Mouse (Mus musculus): ENCODE results near the gene Intu. TPM values are rescaled to one million over a fixed set of nuclear protein-coding genes. Genes with fewer than 3 reads are reported as not detected.

Gene Intu
- polyA plus RNA-seq, 1 experiment from 2014 or later, result 0.60 TPM

- no peaks in the 10 kb centered on the region for H3K4me1 ChIP-seq (ENCODE audit: insufficient read depth)
- H3K4me3 ChIP-seq (ENCODE audit: low read depth, low read length), result no peak overlapping the region
- no peaks in the 10 kb centered on the region for H3K36me3 ChIP-seq (replicated peaks; ENCODE audit: insufficient read depth, low read length)
- H3K27ac ChIP-seq (ENCODE audit: low read depth), result no peak overlapping the region
- ATAC-seq (no peak), DNase-seq (no peak)
- WGBS (ENCODE audit: insufficient replicate concordance), result 81% methylated on average over 3 of the region's 3 CpGs
- no peak overlapping the region for H3K4me2 ChIP-seq (ENCODE audit: low read depth, low read length)
- H3K9me3 ChIP-seq (ENCODE audit: low read length), result no peaks in the 10 kb centered on the region
- TF ChIP-seq CTCF (IDR thresholded peaks at IDR 0.05; ENCODE audit: low read depth) (no peak), EP300 (IDR thresholded peaks at IDR 0.05; ENCODE audit: low read depth) (no peak)
- no peak overlapping the region for H3K9ac ChIP-seq (replicated peaks)
- H3K27me3 ChIP-seq (ENCODE audit: insufficient read depth, low read length), result no peaks in the 10 kb centered on the region
These were observed 138.3 kb downstream of the Intu start for GRCm38 (mm10) chr3:40669395-40669794.

- 75% methylated on average over 1 of the region's 1 CpGs for WGBS (ENCODE audit: insufficient replicate concordance)
- no peak for DNase-seq
- Histone ChIP-seq H3K36me3 (replicated peaks; ENCODE audit: insufficient read depth, low read length) (no peaks in the 10 kb centered on the region), H3K4me1 (ENCODE audit: insufficient read depth) (no peaks in the 10 kb centered on the region), H3K27me3 (ENCODE audit: insufficient read depth, low read length) (no peaks in the 10 kb centered on the region), H3K4me3 (ENCODE audit: low read depth, low read length) (no peak overlapping the region), H3K4me2 (ENCODE audit: low read depth, low read length) (no peak overlapping the region), H3K9ac (replicated peaks) (no peak overlapping the region), H3K27ac (ENCODE audit: low read depth) (no peak overlapping the region), H3K9me3 (ENCODE audit: low read length) (no peaks in the 10 kb centered on the region)
- ATAC-seq, result no peak
- no peak for TF ChIP-seq CTCF (IDR thresholded peaks at IDR 0.05; ENCODE audit: low read depth)
- TF ChIP-seq EP300 (IDR thresholded peaks at IDR 0.05; ENCODE audit: low read depth), result no peak
These were observed 142.4 kb downstream of the Intu start for GRCm38 (mm10) chr3:40673515-40673914.

GRCm38 (mm10) chr3:40674873-40675405 lies 143.9 kb downstream of the Intu start:
- DNase-seq, result no peak
- WGBS (ENCODE audit: insufficient replicate concordance), result 67% methylated on average over 8 of the region's 8 CpGs

GRCm38 (mm10) chr3:40678856-40679255 lies 147.8 kb downstream of the Intu start:
- no peak for ATAC-seq
- TF ChIP-seq CTCF (IDR thresholded peaks at IDR 0.05; ENCODE audit: low read depth) (no peak), EP300 (IDR thresholded peaks at IDR 0.05; ENCODE audit: low read depth) (no peak)
- Histone ChIP-seq H3K4me1 (ENCODE audit: insufficient read depth) (no peaks in the 10 kb centered on the region), H3K9me3 (ENCODE audit: low read length) (no peaks in the 10 kb centered on the region), H3K9ac (replicated peaks) (no peak overlapping the region), H3K27me3 (ENCODE audit: insufficient read depth, low read length) (no peaks in the 10 kb centered on the region), H3K27ac (ENCODE audit: low read depth) (no peak overlapping the region), H3K4me3 (ENCODE audit: low read depth, low read length) (no peak overlapping the region), H3K4me2 (ENCODE audit: low read depth, low read length) (no peak overlapping the region), H3K36me3 (replicated peaks; ENCODE audit: insufficient read depth, low read length) (no peaks in the 10 kb centered on the region)
- 83% methylated on average over 1 of the region's 1 CpGs for WGBS (ENCODE audit: insufficient replicate concordance)
- no peak for DNase-seq

More at GRCm38 (mm10) chr3:40674873-40675405, 143.9 kb downstream of the Intu start:
- Histone ChIP-seq H3K9me3 (ENCODE audit: low read length) (no peaks in the 10 kb centered on the region), H3K27ac (ENCODE audit: low read depth) (no peak overlapping the region), H3K36me3 (replicated peaks; ENCODE audit: insufficient read depth, low read length) (no peaks in the 10 kb centered on the region), H3K9ac (replicated peaks) (no peak overlapping the region), H3K4me2 (ENCODE audit: low read depth, low read length) (no peak overlapping the region), H3K4me1 (ENCODE audit: insufficient read depth) (no peaks in the 10 kb centered on the region), H3K4me3 (ENCODE audit: low read depth, low read length) (no peak overlapping the region), H3K27me3 (ENCODE audit: insufficient read depth, low read length) (no peaks in the 10 kb centered on the region)
- TF ChIP-seq EP300 (IDR thresholded peaks at IDR 0.05; ENCODE audit: low read depth) (no peak), CTCF (IDR thresholded peaks at IDR 0.05; ENCODE audit: low read depth) (no peak)
- no peak for ATAC-seq

GRCm38 (mm10) chr3:40682404-40682803 lies 151.3 kb downstream of the Intu start:
- no peak for DNase-seq
- WGBS (ENCODE audit: insufficient replicate concordance), result 72% methylated on average over 11 of the region's 11 CpGs
- ATAC-seq, result no peak

GRCm38 (mm10) chr3:40683171-40683570 lies 152.1 kb downstream of the Intu start:
- ATAC-seq, result 0 out of 2 replicates have a peak, but pooled peaks have one; percentile 21
- no peak overlapping the region for H3K4me2 ChIP-seq (ENCODE audit: low read depth, low read length)
- DNase-seq, result no peak
- H3K4me3 ChIP-seq (ENCODE audit: low read depth, low read length), result no peak overlapping the region
- H3K9me3 ChIP-seq (ENCODE audit: low read length), result no peaks in the 10 kb centered on the region
- no peaks in the 10 kb centered on the region for H3K27me3 ChIP-seq (ENCODE audit: insufficient read depth, low read length)
- 84% methylated on average over 18 of the region's 18 CpGs for WGBS (ENCODE audit: insufficient replicate concordance)
- H3K36me3 ChIP-seq (replicated peaks; ENCODE audit: insufficient read depth, low read length), result no peaks in the 10 kb centered on the region
- H3K4me1 ChIP-seq (ENCODE audit: insufficient read depth), result 0 out of 2 replicates have a peak, but pooled peaks cover 3% of the 10 kb centered on the region
- no peak for TF ChIP-seq EP300 (IDR thresholded peaks at IDR 0.05; ENCODE audit: low read depth)
- no peak for TF ChIP-seq CTCF (IDR thresholded peaks at IDR 0.05; ENCODE audit: low read depth)
- no peak overlapping the region for H3K9ac ChIP-seq (replicated peaks)
- no peak overlapping the region for H3K27ac ChIP-seq (ENCODE audit: low read depth)

More at GRCm38 (mm10) chr3:40682404-40682803, 151.3 kb downstream of the Intu start:
- Histone ChIP-seq H3K36me3 (replicated peaks; ENCODE audit: insufficient read depth, low read length) (no peaks in the 10 kb centered on the region), H3K27ac (ENCODE audit: low read depth) (no peak overlapping the region), H3K4me1 (ENCODE audit: insufficient read depth) (0 out of 2 replicates have a peak, but pooled peaks cover 3% of the 10 kb centered on the region), H3K4me2 (ENCODE audit: low read depth, low read length) (no peak overlapping the region), H3K9me3 (ENCODE audit: low read length) (no peaks in the 10 kb centered on the region), H3K27me3 (ENCODE audit: insufficient read depth, low read length) (no peaks in the 10 kb centered on the region), H3K4me3 (ENCODE audit: low read depth, low read length) (no peak overlapping the region), H3K9ac (replicated peaks) (no peak overlapping the region)
- TF ChIP-seq CTCF (IDR thresholded peaks at IDR 0.05; ENCODE audit: low read depth), result no peak
- no peak for TF ChIP-seq EP300 (IDR thresholded peaks at IDR 0.05; ENCODE audit: low read depth)
